ENCODE assay signal across 8 mouse cellular contexts in genomic region chr19:5016782-5017181, GRCm38 (mm10). TPM values are rescaled to one million over a fixed set of nuclear protein-coding genes. Genes with fewer than 3 reads are reported as not detected.
DNase-seq lines count a peak whose midpoint lies in the region; ATAC-seq lines count a peak whose summit lies in the region.

No protein-coding gene starts in this region.

- 0 out of 2 replicates have a peak overlapping the region, but pooled peaks have one; percentile 4 for H3K9ac ChIP-seq in embryonic facial prominence, embryonic 15.5 days
- no peak overlapping the region for H3K9ac ChIP-seq in limb, embryonic 15.5 days

- H3K4me1 ChIP-seq in embryonic facial prominence, embryonic 15.5 days: peaks cover 11% of the 10 kb centered on the region
- peaks cover 10% of the 10 kb centered on the region; the same call in 1 of the 2 replicates for H3K4me1 ChIP-seq in limb, embryonic 15.5 days

- H3K27ac ChIP-seq in embryonic facial prominence, embryonic 15.5 days (replicated peaks): peak overlapping the region; percentile 75
- peak overlapping the region; percentile 58; the same call in 1 of the 2 replicates for H3K27ac ChIP-seq in limb, embryonic 15.5 days

- no peaks in the 10 kb centered on the region for H3K36me3 ChIP-seq in embryonic facial prominence, embryonic 15.5 days
- H3K36me3 ChIP-seq in limb, embryonic 15.5 days: no peaks in the 10 kb centered on the region

- no peak overlapping the region for H3K4me3 ChIP-seq in embryonic facial prominence, embryonic 15.5 days (replicated peaks)
- no peak overlapping the region for H3K4me3 ChIP-seq in limb, embryonic 15.5 days

- no peak for ATAC-seq in embryonic facial prominence, embryonic 15.5 days (ENCODE audit: insufficient number of reproducible peaks, low FRiP score, low TSS enrichment, low read depth)
- ATAC-seq in hematopoietic stem cell, adult 5-6 weeks (replicated peaks in 1 of 2; ENCODE audit: insufficient read depth in 1 of 2, low FRiP score in 2 of 2, low TSS enrichment in 1 of 2, low read depth in 1 of 2, poor library complexity in 2 of 2, severe bottlenecking in 2 of 2): peak; percentile 68 to 76
- no peak for ATAC-seq in limb, embryonic 15.5 days (ENCODE audit: insufficient number of reproducible peaks, low FRiP score, low TSS enrichment, low read depth)

- 0 out of 2 replicates have a peak, but pooled peaks cover 3% of the 10 kb centered on the region for H3K27me3 ChIP-seq in embryonic facial prominence, embryonic 15.5 days
- no peaks in the 10 kb centered on the region for H3K27me3 ChIP-seq in limb, embryonic 15.5 days

- H3K9me3 ChIP-seq in embryonic facial prominence, embryonic 15.5 days (replicated peaks): no peaks in the 10 kb centered on the region
- H3K9me3 ChIP-seq in limb, embryonic 15.5 days: no peaks in the 10 kb centered on the region

- WGBS in embryonic facial prominence, embryonic 15.5 days: 21% methylated on average over 12 of the region's 12 CpGs
- 17% methylated on average over 12 of the region's 12 CpGs for WGBS in limb, embryonic 15.5 days

- peak; percentile 58 to 71 for DNase-seq in left cerebral cortex, adult 18-20 months (ENCODE audit: low spot score in 2 of 2)
- DNase-seq in left cerebral cortex, adult 8-10 months (ENCODE audit: low spot score in 2 of 2): no peak
- peak; percentile 85 for DNase-seq in adrenal gland, postnatal 14 days
- DNase-seq in natural killer cell, adult 2 months (ENCODE audit: low spot score in 2 of 2): peak; percentile 64 to 79
- peak; percentile 66 for DNase-seq in thymus, postnatal 0 days (ENCODE audit: low spot score)

- peak overlapping the region; percentile 25 for H3K4me2 ChIP-seq in embryonic facial prominence, embryonic 15.5 days (replicated peaks)
- no peak overlapping the region for H3K4me2 ChIP-seq in limb, embryonic 15.5 days

RNA-seq across cellular contexts. Expression of gene Slc29a2, which starts 6.9 kb away (rescaled TPM):
- total RNA-seq in left cerebral cortex, adult 18-20 months (2021): 10 to 100 TPM; 13.4 to 16.4 TPM
- 10 to 100 TPM; 11.6 to 17.6 (median 13.5) TPM for total RNA-seq in left cerebral cortex, adult 8-10 months (2022)
- total RNA-seq in adrenal gland, postnatal 14 days (2021): 2.3 and 4.4 TPM in 2 replicates
- polyA plus RNA-seq in embryonic facial prominence, embryonic 15.5 days (2015; fragmentation: Nextera tagmentation; extraction: Ambion mirVana): 3.5 and 4.9 TPM in 2 replicates
- 2.3 and 5.3 TPM in 2 replicates for total RNA-seq in hematopoietic stem cell, adult 5-6 weeks (2017)
- 4.4 and 5.2 TPM in 2 replicates for polyA plus RNA-seq in limb, embryonic 15.5 days (2015; fragmentation: Nextera tagmentation; extraction: Ambion mirVana)
- 1.5 and 1.7 TPM in 2 replicates for polyA plus RNA-seq in thymus, postnatal 0 days (2015; fragmentation: Nextera tagmentation; extraction: Ambion mirVana)

RNA-seq across cellular contexts. Expression of gene B4gat1, which starts 21.8 kb away (rescaled TPM):
- 100 to 1,000 TPM; 118 to 120 TPM for total RNA-seq in left cerebral cortex, adult 18-20 months (2021)
- total RNA-seq in left cerebral cortex, adult 8-10 months (2022): 100 to 1,000 TPM; 129 to 141 (median 138) TPM
- total RNA-seq in adrenal gland, postnatal 14 days (2021): 28.2 and 29.4 TPM in 2 replicates
- 47.2 and 48.4 TPM in 2 replicates for polyA plus RNA-seq in embryonic facial prominence, embryonic 15.5 days (2015; fragmentation: Nextera tagmentation; extraction: Ambion mirVana)
- not detected in 2 replicates for total RNA-seq in hematopoietic stem cell, adult 5-6 weeks (2017)
- 45.1 and 47.9 TPM in 2 replicates for polyA plus RNA-seq in limb, embryonic 15.5 days (2015; fragmentation: Nextera tagmentation; extraction: Ambion mirVana)
- polyA plus RNA-seq in thymus, postnatal 0 days (2015; fragmentation: Nextera tagmentation; extraction: Ambion mirVana): 23.8 and 24.1 TPM in 2 replicates

RNA-seq across cellular contexts. Expression of gene AC124502.3, which starts 21.9 kb away (rescaled TPM):
- 1 to 10 TPM; 6.5 to 7.6 TPM for total RNA-seq in left cerebral cortex, adult 18-20 months (2021)
- 1 to 10 TPM; 3.2 to 6.4 (median 4.7) TPM for total RNA-seq in left cerebral cortex, adult 8-10 months (2022)
- 0.56 and 1.5 TPM in 2 replicates for total RNA-seq in adrenal gland, postnatal 14 days (2021)
- 1.9 and 2.0 TPM in 2 replicates for polyA plus RNA-seq in embryonic facial prominence, embryonic 15.5 days (2015; fragmentation: Nextera tagmentation; extraction: Ambion mirVana)
- total RNA-seq in hematopoietic stem cell, adult 5-6 weeks (2017): 7.3 and 8.4 TPM in 2 replicates
- 2.5 and 3.0 TPM in 2 replicates for polyA plus RNA-seq in limb, embryonic 15.5 days (2015; fragmentation: Nextera tagmentation; extraction: Ambion mirVana)
- polyA plus RNA-seq in thymus, postnatal 0 days (2015; fragmentation: Nextera tagmentation; extraction: Ambion mirVana): 0.94 and 1.3 TPM in 2 replicates

RNA-seq across cellular contexts. Expression of gene Brms1, which starts 24.4 kb away (rescaled TPM):
- total RNA-seq in left cerebral cortex, adult 18-20 months (2021): 10 to 100 TPM; 22.6 to 32.0 TPM
- 10 to 100 TPM; 23.7 to 29.7 (median 25.4) TPM for total RNA-seq in left cerebral cortex, adult 8-10 months (2022)
- 23.9 and 26.3 TPM in 2 replicates for total RNA-seq in adrenal gland, postnatal 14 days (2021)
- 42.2 and 48.6 TPM in 2 replicates for polyA plus RNA-seq in embryonic facial prominence, embryonic 15.5 days (2015; fragmentation: Nextera tagmentation; extraction: Ambion mirVana)
- total RNA-seq in hematopoietic stem cell, adult 5-6 weeks (2017): 23.3 and 29.5 TPM in 2 replicates
- 41.6 and 42.4 TPM in 2 replicates for polyA plus RNA-seq in limb, embryonic 15.5 days (2015; fragmentation: Nextera tagmentation; extraction: Ambion mirVana)
- polyA plus RNA-seq in thymus, postnatal 0 days (2015; fragmentation: Nextera tagmentation; extraction: Ambion mirVana): 66.4 and 67.6 TPM in 2 replicates

RNA-seq across cellular contexts. Expression of gene Npas4, which starts 26.7 kb away (rescaled TPM):
- 10 to 100 TPM; 19.1 to 26.0 TPM for total RNA-seq in left cerebral cortex, adult 18-20 months (2021)
- total RNA-seq in left cerebral cortex, adult 8-10 months (2022): 10 to 100 TPM in 1 of 4 experiments, 1 to 10 TPM in 3; 6.2 to 16.4 (median 7.4) TPM
- 0.26 TPM in 2 replicates for total RNA-seq in adrenal gland, postnatal 14 days (2021)
- polyA plus RNA-seq in embryonic facial prominence, embryonic 15.5 days (2015; fragmentation: Nextera tagmentation; extraction: Ambion mirVana): not detected in 2 replicates
- total RNA-seq in hematopoietic stem cell, adult 5-6 weeks (2017): not detected in 2 replicates
- polyA plus RNA-seq in limb, embryonic 15.5 days (2015; fragmentation: Nextera tagmentation; extraction: Ambion mirVana): not detected in 2 replicates
- not detected in 2 replicates for polyA plus RNA-seq in thymus, postnatal 0 days (2015; fragmentation: Nextera tagmentation; extraction: Ambion mirVana)

Comparison
In these comparisons a context has a peak if more than half of its experiments do, and no peak if none do; other contexts are left out.
1. DNase-seq: peak in left cerebral cortex, adult 18-20 months (2 of 2), adrenal gland, postnatal 14 days (single experiment), natural killer cell, adult 2 months (2 of 2) and thymus, postnatal 0 days (single experiment); none in left cerebral cortex, adult 8-10 months (0 of 2).
2. ATAC-seq: peak in hematopoietic stem cell, adult 5-6 weeks (2 of 2); none in embryonic facial prominence, embryonic 15.5 days (single experiment) and limb, embryonic 15.5 days (single experiment).
3. RNA of gene B4gat1, which starts 21.8 kb away (total RNA-seq): 129 to 141 TPM in left cerebral cortex, adult 8-10 months, 118 to 120 TPM in left cerebral cortex, adult 18-20 months and 28.2 to 29.4 TPM in adrenal gland, postnatal 14 days; not detected in hematopoietic stem cell, adult 5-6 weeks; every median in the first group is over 10 times any median in the second.